Mouse (Mus musculus): ENCODE data around the gene Mrgpra1.
"Not testable (repeated sequence)": the region's sequence is repeated elsewhere in the genome, so short reads cannot be mapped to it uniquely, and the experiment has no call there.

Mrgpra1 gene

DNA sequence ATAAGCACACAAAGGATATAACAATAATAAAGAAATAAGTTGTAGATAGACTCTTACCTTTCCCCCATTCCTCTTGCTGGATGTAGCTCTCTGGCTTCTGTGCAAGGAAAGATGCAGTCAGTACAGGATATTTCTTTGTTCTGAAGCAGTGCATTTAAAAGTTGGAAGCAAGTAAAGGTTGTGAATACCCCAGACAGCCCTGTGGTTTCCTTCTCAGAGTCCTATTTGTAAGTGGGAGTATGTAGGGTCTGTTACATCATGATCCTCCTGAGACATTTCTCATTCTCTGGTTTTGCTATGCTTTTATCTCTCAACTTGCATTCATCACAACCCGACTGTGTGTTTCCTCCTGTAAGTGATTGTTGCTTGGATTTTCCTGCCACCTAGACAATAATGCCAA is at the start of gene Mrgpra1:
TSS of gene Mrgpra1 (minus strand) at position 101 of the 400 bp plus-strand sequence.
- no peak for DNase-seq (ENCODE audit: low read depth, low spot score)

DNA sequence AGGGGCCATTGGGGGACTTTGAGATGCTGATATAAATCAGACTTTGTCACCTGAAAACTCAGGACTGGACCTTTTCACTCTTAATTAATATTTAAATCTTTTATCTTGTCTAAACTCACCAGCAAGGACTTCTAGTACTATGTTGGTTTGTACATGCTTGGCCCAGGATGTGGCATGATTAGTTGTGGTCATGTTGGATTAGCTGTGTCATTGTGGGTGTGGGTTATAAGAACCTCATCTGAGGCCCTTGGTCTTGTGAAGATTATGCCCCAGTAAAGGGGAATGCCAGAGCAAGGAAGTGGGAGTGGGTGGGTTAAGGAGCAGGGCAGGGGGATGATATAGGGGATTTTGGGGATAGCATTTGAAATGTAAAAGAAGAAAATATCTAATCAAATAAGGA is 47.1 kb upstream of the Mrgpra1 start:
- no peak for DNase-seq (ENCODE audit: low read depth, low spot score)

DNA sequence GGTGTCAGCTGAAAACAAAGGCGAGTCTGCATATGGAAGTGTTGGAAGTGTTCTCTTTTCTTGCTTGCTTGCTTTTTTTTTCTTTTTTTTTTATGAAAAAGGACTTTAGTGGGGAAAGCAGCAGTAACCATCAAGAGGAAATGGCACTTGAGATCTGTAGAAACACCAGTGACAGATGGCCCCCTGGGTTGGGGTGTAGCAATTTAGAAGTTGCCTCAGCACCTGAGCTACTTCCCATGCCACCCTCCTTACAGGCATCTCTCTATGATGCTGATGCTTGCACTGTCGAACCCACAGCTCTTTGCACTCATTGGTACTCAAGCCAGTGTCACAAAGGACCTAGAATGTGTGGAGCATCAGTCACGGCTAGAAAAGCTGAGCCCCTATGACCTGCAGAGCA is 5.6 kb downstream of the Mrgpra1 start:
- DNase-seq (ENCODE audit: low read depth, low spot score), result no peak

DNA sequence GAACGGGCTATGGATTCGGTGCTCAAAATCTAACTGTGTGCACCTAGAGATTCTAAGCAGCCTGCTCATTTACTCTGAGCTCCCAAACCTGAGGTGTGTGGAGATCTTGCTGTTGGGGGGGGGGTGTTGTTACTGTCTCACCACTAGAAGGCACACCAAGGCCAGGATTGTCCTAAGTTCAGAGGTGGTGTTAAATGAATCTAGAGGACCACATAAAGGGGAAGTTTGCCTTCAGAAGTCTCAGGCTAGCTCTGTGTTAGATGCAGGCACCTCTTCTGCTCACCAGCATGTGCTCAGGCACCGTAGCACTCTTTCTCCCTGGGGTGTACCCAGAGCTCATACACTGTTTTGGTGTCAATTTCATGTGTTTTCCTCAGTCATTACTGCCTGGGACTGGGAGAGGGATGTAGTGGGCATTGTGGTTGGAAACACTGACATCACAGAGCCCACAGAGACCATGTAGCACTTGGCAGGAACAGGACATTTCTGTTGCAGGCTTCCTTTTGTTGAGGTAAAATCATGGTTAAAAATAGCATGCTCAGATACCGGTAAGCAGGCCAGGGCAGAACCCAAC is 8.0 kb downstream of the Mrgpra1 start:
- no peak for DNase-seq (ENCODE audit: low read depth, low spot score)

DNA sequence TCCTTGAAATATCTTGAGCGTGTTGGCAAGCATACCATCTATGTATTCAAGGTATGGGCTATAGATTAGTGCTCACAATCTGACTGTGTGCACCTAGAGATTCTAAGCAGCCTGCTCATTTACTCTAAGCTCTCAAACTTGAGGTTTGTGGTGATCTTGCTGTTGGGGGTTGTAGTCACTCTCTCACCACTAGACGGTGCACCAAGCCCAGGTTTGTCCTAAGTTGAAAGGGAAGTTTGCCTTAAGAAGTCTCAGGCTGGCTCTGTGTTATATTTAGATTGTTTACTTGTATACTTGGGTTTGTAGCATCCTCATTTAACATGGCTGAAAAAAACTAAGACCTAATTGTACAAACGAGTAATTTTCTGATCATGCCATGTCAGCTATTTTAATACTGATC is 12.2 kb downstream of the Mrgpra1 start:
- not testable (repeated sequence) for DNase-seq (ENCODE audit: low read depth, low spot score)

DNA sequence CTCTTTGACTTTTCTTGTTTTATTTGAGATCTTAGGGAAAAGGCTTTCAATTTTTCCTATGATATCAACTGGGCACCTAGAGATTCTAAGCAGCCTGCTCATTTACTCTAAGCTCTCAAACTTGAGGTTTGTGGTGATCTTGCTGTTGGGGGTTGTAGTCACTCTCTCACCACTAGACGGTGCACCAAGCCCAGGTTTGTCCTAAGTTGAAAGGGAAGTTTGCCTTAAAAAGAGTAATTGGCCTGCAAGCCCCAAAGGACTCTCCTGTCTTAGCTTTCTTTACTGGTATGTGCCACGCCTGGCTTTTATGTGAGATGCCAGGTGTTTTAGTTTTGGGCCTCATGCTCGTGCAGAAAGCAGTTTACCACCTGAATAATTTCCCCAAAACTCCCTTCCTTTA is 12.7 kb downstream of the Mrgpra1 start:
- DNase-seq (ENCODE audit: low read depth, low spot score), result not testable (repeated sequence)

DNA sequence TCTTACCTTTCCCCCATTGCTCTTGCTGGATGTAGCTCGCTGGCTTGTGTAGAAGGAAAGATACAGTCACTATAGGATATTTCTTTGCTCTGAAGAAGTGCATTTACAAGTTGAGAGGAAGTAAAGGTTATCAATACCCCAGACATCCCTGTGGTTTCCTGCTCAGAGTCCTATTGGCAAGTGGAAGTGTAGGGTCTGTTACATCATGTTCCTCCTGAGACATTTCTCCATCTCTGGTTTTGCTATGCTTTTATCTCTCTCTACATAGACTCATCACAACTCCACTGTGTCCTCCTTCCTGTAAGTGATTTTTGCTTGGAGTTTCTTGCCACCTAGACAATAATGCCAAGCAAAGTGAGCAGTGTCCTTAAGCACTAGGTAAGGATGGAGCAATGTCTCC is 35.7 kb downstream of the Mrgpra1 start:
- DNase-seq (ENCODE audit: low read depth, low spot score), result no peak

DNA sequence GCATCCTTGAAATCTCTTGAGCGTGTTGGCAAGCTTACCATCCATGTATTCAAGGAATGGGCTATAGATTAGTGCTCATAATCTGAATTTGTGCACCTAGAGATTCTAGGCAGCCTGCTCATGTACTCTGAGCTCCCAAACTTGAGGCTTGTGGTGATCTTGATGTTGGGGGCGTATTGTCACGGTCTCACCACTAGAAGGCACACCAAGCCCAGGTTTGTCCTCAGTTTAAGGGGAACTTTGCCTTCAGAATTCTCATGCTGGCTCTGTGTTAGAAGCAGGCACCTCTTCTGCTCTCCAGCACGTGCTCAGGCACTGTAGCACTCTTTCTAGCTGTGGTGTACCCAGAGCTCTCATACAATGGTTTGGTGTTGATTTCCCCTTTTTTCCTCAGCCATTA is 41.8 kb downstream of the Mrgpra1 start:
- DNase-seq (ENCODE audit: low read depth, low spot score), result no peak

DNA sequence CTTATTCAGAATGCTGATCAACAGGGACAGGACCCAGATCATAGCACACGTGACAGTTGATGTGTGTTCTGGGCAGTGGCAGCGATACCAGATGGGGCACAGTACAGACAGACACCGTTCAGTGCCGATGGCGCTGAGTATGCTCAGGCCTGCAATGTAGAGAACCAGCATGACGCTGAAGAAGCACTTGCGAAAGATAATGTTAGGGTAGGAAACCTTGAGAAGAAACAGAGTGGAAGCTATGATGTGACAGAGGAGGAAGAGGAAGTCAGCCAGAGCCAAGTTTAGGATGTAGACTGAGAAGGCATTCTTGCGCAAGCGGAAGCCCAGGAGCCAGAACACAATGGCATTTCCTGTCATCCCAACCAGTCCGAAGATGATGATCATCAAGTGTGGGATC is 44.2 kb downstream of the Mrgpra1 start:
- DNase-seq (ENCODE audit: low read depth, low spot score), result no peak

DNA sequence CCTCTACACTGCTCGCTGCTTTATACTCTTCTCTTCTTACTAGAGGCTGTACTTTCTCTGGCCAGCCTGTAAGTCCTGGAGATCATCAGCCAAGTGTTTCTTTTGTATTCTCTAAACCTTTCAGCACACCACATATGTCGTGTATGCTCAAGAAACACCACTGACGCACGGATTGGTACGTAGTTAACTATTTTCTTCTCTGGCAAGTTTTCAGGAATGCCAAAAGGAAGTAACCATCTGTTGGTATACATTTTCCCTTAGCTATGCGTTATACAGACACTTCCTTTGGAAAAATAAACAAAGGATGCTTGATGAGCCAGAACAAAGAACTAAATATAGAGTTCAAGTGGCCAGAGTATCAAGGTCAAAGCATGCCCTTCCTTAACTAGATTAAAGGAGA is 49.4 kb downstream of the Mrgpra1 start:
- DNase-seq (ENCODE audit: low read depth, low spot score), result not testable (repeated sequence)

DNA sequence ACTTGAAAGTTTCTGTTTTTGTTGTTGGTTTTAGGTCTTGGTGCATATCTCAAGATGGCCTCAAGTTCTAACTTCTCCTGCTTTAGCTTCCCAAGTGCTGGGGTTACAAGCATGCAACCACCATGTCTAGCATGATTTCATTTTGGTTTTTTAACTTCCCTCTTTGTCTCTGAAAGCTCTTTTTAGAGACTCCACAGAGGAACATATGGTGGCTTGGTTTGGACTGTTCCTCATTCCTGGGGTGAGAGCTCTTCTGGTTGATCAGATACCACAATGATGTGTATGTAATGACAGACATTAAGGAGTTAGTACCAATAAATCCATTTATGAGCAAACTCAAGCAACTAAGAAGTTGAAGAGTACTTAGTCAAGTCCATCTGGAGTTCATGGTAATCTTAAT is 54.4 kb downstream of the Mrgpra1 start:
- DNase-seq (ENCODE audit: low read depth, low spot score), result not testable (repeated sequence)
